ENCODE assay signal across 10 mouse cellular contexts in genomic region chr5:130059413-130060328, GRCm38 (mm10). TPM values are rescaled to one million over a fixed set of nuclear protein-coding genes. Genes with fewer than 3 reads are reported as not detected.
DNase-seq lines count a peak whose midpoint lies in the region; ATAC-seq and TF ChIP-seq lines count a peak whose summit lies in the region.
"Had no signal": no experiment of that assay in that cellular context is flagged by ENCODE, and none has a peak within 500 bp of the region (broad histone marks: within the 10 kb centered on the region; RNA-seq: fewer than 3 reads in every experiment).

No protein-coding gene starts in this region.

- H3K9ac ChIP-seq in hindbrain, embryonic 12.5 days = no peak overlapping the region
- peak overlapping the region; percentile 56; the same call in 1 of the 2 replicates for H3K9ac ChIP-seq in heart, embryonic 13.5 days
- H3K9ac ChIP-seq in liver, embryonic 11.5 days (ENCODE audit: low read depth, low read length) = no peak overlapping the region
- H3K9ac ChIP-seq: neural tube, embryonic 12.5 days had no signal

- H3K27me3 ChIP-seq in hindbrain, embryonic 10.5 days (ENCODE audit: insufficient read depth, poor library complexity, severe bottlenecking) = no peaks in the 10 kb centered on the region
- H3K27me3 ChIP-seq in hindbrain, embryonic 12.5 days = no peaks in the 10 kb centered on the region
- peaks cover 11% of the 10 kb centered on the region for H3K27me3 ChIP-seq in heart, embryonic 13.5 days (replicated peaks)
- H3K27me3 ChIP-seq in liver, embryonic 11.5 days (replicated peaks; ENCODE audit: control insufficient read depth, insufficient read depth, low read length) = no peaks in the 10 kb centered on the region
- H3K27me3 ChIP-seq: neural tube, embryonic 12.5 days had no signal

- ATAC-seq in hindbrain, embryonic 12.5 days (ENCODE audit: low FRiP score) = no peak
- no peak for ATAC-seq in heart, embryonic 13.5 days (ENCODE audit: extremely low read depth, insufficient number of reproducible peaks, low FRiP score, low TSS enrichment)
- 0 out of 2 replicates have a peak, but pooled peaks have one; percentile 38 for ATAC-seq in liver, embryonic 11.5 days (replicated peaks; ENCODE audit: low FRiP score)

- H3K4me1 ChIP-seq in hindbrain, embryonic 10.5 days (replicated peaks) = 0 out of 2 replicates have a peak, but pooled peaks cover 5% of the 10 kb centered on the region
- H3K4me1 ChIP-seq in hindbrain, embryonic 12.5 days = no peaks in the 10 kb centered on the region
- peaks cover 16% of the 10 kb centered on the region for H3K4me1 ChIP-seq in heart, embryonic 13.5 days
- H3K4me1 ChIP-seq in liver, embryonic 11.5 days (replicated peaks; ENCODE audit: control insufficient read depth, insufficient read depth, low read length) = no peaks in the 10 kb centered on the region; the same call in none of the 2 replicates
- H3K4me1 ChIP-seq: neural tube, embryonic 12.5 days had no signal

- WGBS in hindbrain, embryonic 10.5 days = 74% methylated on average over 12 of the region's 12 CpGs
- WGBS in hindbrain, embryonic 12.5 days = 70% methylated on average over 12 of the region's 12 CpGs
- WGBS in heart, embryonic 13.5 days = 53% methylated on average over 12 of the region's 12 CpGs
- 73% methylated on average over 12 of the region's 12 CpGs for WGBS in liver, embryonic 11.5 days

- H3K4me2 ChIP-seq in hindbrain, embryonic 12.5 days (replicated peaks) = no peak overlapping the region
- H3K4me2 ChIP-seq in heart, embryonic 13.5 days = 0 out of 2 replicates have a peak overlapping the region, but pooled peaks have one; percentile 7
- no peak overlapping the region for H3K4me2 ChIP-seq in liver, embryonic 11.5 days
- H3K4me2 ChIP-seq: neural tube, embryonic 12.5 days had no signal

- H3K27ac ChIP-seq in hindbrain, embryonic 10.5 days = peak overlapping the region; percentile 23; the same call in 1 of the 2 replicates
- H3K27ac ChIP-seq in hindbrain, embryonic 12.5 days = no peak overlapping the region
- peak overlapping the region; percentile 82 for H3K27ac ChIP-seq in heart, embryonic 13.5 days (replicated peaks)
- no peak overlapping the region for H3K27ac ChIP-seq in liver, embryonic 11.5 days (ENCODE audit: low read depth, low read length)
- H3K27ac ChIP-seq: neural tube, embryonic 12.5 days had no signal

- TF ChIP-seq CTCF in brain, embryonic 14.5 days (IDR thresholded peaks at IDR 0.05; ENCODE audit: borderline replicate concordance, extremely low read depth, insufficient read depth, insufficient read length) = no peak

- TF ChIP-seq POLR2A in brain, embryonic 14.5 days (IDR thresholded peaks at IDR 0.05; ENCODE audit: borderline replicate concordance, extremely low read depth, insufficient read depth, insufficient read length, poor library complexity, severe bottlenecking) = no peak

- no peak overlapping the region for H3K4me3 ChIP-seq in hindbrain, embryonic 10.5 days
- H3K4me3 ChIP-seq in hindbrain, embryonic 12.5 days = no peak overlapping the region
- H3K4me3 ChIP-seq in heart, embryonic 13.5 days = no peak overlapping the region
- no peak overlapping the region for H3K4me3 ChIP-seq in liver, embryonic 11.5 days (ENCODE audit: low read depth, low read length)
- H3K4me3 ChIP-seq: neural tube, embryonic 12.5 days had no signal

- peak; percentile 37 for DNase-seq in hindbrain, embryonic 10.5 days (ENCODE audit: low spot score)
- peak; percentile 42 for DNase-seq in brain, embryonic 14.5 days (ENCODE audit: low read depth)
- no peak for DNase-seq in liver, embryonic 11.5 days (ENCODE audit: low spot score)
- DNase-seq in adipocyte (ENCODE audit: low spot score) = no peak
- DNase-seq in embryo, embryonic 9.5 days (ENCODE audit: extremely low spot score) = no peak
- DNase-seq in embryo, embryonic 10 days (ENCODE audit: low spot score) = no peak
- DNase-seq: layer of hippocampus, adult 9-11 months had no signal

- peaks cover 56% of the 10 kb centered on the region for H3K36me3 ChIP-seq in hindbrain, embryonic 10.5 days
- H3K36me3 ChIP-seq in hindbrain, embryonic 12.5 days = peaks cover 23% of the 10 kb centered on the region
- H3K36me3 ChIP-seq in heart, embryonic 13.5 days = peaks cover 28% of the 10 kb centered on the region
- peaks cover 4% of the 10 kb centered on the region; the same call in 1 of the 2 replicates for H3K36me3 ChIP-seq in liver, embryonic 11.5 days (ENCODE audit: control insufficient read depth, insufficient read depth, low read length)

- H3K9me3 ChIP-seq in hindbrain, embryonic 10.5 days = no peaks in the 10 kb centered on the region
- H3K9me3 ChIP-seq in hindbrain, embryonic 12.5 days (replicated peaks) = no peaks in the 10 kb centered on the region
- H3K9me3 ChIP-seq in heart, embryonic 13.5 days = no peaks in the 10 kb centered on the region
- H3K9me3 ChIP-seq in liver, embryonic 11.5 days (ENCODE audit: control insufficient read depth, low read length) = no peaks in the 10 kb centered on the region
- H3K9me3 ChIP-seq: neural tube, embryonic 12.5 days had no signal

RNA-seq across cellular contexts. Expression of gene Tpst1, which starts 13.5 kb away (rescaled TPM):
- 50.0 and 50.3 TPM in 2 replicates for polyA plus RNA-seq in hindbrain, embryonic 10.5 days (2016; fragmentation: Nextera tagmentation; extraction: Ambion mirVana)
- polyA plus RNA-seq in hindbrain, embryonic 12.5 days (2016; fragmentation: Nextera tagmentation; extraction: Ambion mirVana) = 57.0 and 62.9 TPM in 2 replicates
- polyA plus RNA-seq in brain, embryonic 14.5 days (2012; rRNA removed) = 27.3 and 32.9 TPM in 2 replicates
- polyA plus RNA-seq in heart, embryonic 13.5 days (2015; fragmentation: Nextera tagmentation; extraction: Ambion mirVana) = 24.3 and 27.2 TPM in 2 replicates
- 54.0 and 58.2 TPM in 2 replicates for polyA plus RNA-seq in liver, embryonic 11.5 days (2014; fragmentation: Nextera tagmentation; extraction: Ambion mirVana)

RNA-seq across cellular contexts. Expression of gene Crcp, which starts 30.6 kb away (rescaled TPM):
- polyA plus RNA-seq in hindbrain, embryonic 10.5 days (2016; fragmentation: Nextera tagmentation; extraction: Ambion mirVana) = 57.6 and 61.3 TPM in 2 replicates
- 53.3 and 56.0 TPM in 2 replicates for polyA plus RNA-seq in hindbrain, embryonic 12.5 days (2016; fragmentation: Nextera tagmentation; extraction: Ambion mirVana)
- polyA plus RNA-seq in brain, embryonic 14.5 days (2012; rRNA removed) = 37.6 and 51.0 TPM in 2 replicates
- 23.8 and 27.0 TPM in 2 replicates for polyA plus RNA-seq in heart, embryonic 13.5 days (2015; fragmentation: Nextera tagmentation; extraction: Ambion mirVana)
- polyA plus RNA-seq in liver, embryonic 11.5 days (2014; fragmentation: Nextera tagmentation; extraction: Ambion mirVana) = 30.8 and 34.8 TPM in 2 replicates

RNA-seq across cellular contexts. Expression of gene Asl, which starts 30.6 kb away (rescaled TPM):
- polyA plus RNA-seq in hindbrain, embryonic 10.5 days (2016; fragmentation: Nextera tagmentation; extraction: Ambion mirVana) = 37.9 and 40.8 TPM in 2 replicates
- 23.5 and 34.7 TPM in 2 replicates for polyA plus RNA-seq in hindbrain, embryonic 12.5 days (2016; fragmentation: Nextera tagmentation; extraction: Ambion mirVana)
- polyA plus RNA-seq in brain, embryonic 14.5 days (2012; rRNA removed) = 27.9 and 30.7 TPM in 2 replicates
- 18.4 and 18.7 TPM in 2 replicates for polyA plus RNA-seq in heart, embryonic 13.5 days (2015; fragmentation: Nextera tagmentation; extraction: Ambion mirVana)
- 51.8 and 61.0 TPM in 2 replicates for polyA plus RNA-seq in liver, embryonic 11.5 days (2014; fragmentation: Nextera tagmentation; extraction: Ambion mirVana)

RNA-seq across cellular contexts. Expression of gene Gusb, which starts 56.8 kb away (rescaled TPM):
- polyA plus RNA-seq in hindbrain, embryonic 10.5 days (2016; fragmentation: Nextera tagmentation; extraction: Ambion mirVana) = 36.1 and 40.5 TPM in 2 replicates
- polyA plus RNA-seq in hindbrain, embryonic 12.5 days (2016; fragmentation: Nextera tagmentation; extraction: Ambion mirVana) = 31.4 and 31.5 TPM in 2 replicates
- polyA plus RNA-seq in brain, embryonic 14.5 days (2012; rRNA removed) = 16.3 and 22.5 TPM in 2 replicates
- polyA plus RNA-seq in heart, embryonic 13.5 days (2015; fragmentation: Nextera tagmentation; extraction: Ambion mirVana) = 46.6 and 46.9 TPM in 2 replicates
- 82.5 and 89.9 TPM in 2 replicates for polyA plus RNA-seq in liver, embryonic 11.5 days (2014; fragmentation: Nextera tagmentation; extraction: Ambion mirVana)

Comparison
In these comparisons a context has a peak if more than half of its experiments do, and no peak if none do; other contexts are left out.
1. H3K27ac ChIP-seq: peak in hindbrain, embryonic 10.5 days (single experiment) and heart, embryonic 13.5 days (single experiment); none in hindbrain, embryonic 12.5 days (single experiment) and liver, embryonic 11.5 days (single experiment).
2. DNase-seq: peak in hindbrain, embryonic 10.5 days (single experiment) and brain, embryonic 14.5 days (single experiment); none in liver, embryonic 11.5 days (single experiment), adipocyte (single experiment), embryo, embryonic 9.5 days (single experiment) and embryo, embryonic 10 days (single experiment).